Mouse (Mus musculus): ENCODE results near the gene Tyw1.

Gene Tyw1

DNA sequence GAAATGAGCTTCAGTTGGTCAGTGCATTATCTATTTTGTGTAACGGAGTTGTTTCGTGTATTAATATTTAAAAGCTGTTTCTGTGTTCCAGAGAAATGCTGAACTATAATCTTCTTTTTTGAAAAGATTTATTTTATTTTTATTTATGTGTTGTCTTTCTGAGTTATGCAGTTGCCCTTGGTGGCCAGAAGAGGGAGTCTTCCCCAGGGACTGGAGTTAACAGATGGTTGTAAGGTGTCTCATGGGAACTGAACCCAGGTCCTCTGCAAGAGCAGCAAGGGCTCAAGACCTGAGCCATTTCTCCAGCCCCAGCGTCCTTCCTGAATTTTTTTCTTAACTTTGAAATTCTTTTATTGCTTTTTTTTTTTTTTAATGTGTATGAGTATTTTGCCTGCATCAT, 59.5 kb downstream of the Tyw1 start:
- no peak for DNase-seq (ENCODE audit: low read depth, low spot score)

DNA sequence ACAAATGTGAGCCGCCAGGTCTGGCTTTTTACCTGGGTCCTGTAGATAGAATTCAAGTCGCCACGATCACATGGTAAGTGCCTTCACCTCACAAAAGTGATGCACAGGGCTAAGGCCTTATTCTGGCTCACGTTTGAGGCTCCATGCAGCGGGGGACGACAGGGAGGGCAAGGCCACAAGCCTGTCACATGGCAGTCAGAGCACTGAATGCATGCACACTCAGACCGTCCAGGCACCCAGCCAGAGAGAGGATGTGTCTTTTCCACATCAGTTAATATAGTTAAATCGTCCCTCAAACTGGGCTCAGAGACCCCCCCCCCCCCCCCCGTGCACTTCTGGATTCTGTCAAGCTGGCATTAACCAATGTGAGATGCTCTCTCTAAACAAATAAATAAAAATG, 60.9 kb downstream of the Tyw1 start:
- DNase-seq (ENCODE audit: low read depth, low spot score) = no peak

DNA sequence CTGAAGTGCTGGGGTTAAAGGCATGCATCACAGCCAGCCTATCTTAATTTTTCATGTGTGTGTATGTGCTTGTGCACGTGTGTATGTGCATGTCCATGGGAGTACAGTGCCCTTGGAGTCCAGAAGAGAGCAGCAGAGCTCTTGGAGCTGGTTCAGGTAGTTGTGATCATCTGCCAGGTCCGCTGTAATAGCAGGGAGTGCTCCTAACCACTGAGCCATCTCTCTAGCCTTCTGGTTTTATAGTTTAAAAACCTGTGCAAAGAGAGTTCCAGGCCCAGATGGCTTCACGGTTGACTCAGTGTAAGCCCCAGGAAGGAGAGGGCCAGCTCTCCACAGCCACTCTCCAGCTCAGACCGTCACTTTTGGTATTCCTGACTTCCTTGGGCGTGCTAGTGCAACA, 64.4 kb downstream of the Tyw1 start:
- no peak for DNase-seq (ENCODE audit: low read depth, low spot score)

DNA sequence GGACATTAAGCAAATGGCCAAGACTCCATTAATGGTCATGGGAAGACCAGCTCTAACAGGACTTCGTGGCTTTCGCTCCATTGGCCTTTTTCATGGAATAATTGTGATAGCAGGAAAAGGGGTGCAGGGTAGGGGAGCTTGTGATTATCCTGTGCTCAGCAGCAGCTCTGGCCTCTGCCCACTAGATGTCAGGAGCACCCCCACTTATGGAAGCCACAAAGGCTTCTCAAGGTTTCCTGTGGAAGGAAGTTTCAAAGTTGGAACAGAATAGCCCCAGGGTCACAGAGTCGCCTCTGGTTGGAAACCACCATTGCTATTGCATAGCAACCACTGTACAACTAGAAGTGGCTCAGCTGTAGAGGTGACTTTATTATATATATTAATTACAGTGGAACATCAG, 65.1 kb downstream of the Tyw1 start:
- DNase-seq (ENCODE audit: low read depth, low spot score) = peak; percentile 8

DNA sequence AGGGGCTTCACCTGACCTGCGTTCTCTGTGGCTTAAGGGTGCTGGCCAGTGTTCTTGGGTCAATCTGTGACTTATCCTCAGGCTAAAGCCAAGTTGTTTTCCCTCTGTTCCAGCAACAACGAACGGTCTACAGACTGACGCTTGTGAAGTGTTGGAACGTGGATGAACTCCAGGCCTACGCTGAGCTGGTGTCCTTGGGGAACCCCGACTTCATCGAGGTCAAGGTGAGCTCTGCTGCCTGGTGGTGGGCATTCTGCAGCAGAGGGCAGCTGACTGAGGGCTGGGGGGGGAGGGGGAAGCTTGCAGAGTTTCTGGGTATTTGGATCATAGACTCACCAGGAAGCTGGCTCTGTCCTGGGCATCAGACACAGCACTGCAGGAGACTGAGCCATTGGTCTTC, 70.1 kb downstream of the Tyw1 start:
- DNase-seq (ENCODE audit: low read depth, low spot score) = no peak

DNA sequence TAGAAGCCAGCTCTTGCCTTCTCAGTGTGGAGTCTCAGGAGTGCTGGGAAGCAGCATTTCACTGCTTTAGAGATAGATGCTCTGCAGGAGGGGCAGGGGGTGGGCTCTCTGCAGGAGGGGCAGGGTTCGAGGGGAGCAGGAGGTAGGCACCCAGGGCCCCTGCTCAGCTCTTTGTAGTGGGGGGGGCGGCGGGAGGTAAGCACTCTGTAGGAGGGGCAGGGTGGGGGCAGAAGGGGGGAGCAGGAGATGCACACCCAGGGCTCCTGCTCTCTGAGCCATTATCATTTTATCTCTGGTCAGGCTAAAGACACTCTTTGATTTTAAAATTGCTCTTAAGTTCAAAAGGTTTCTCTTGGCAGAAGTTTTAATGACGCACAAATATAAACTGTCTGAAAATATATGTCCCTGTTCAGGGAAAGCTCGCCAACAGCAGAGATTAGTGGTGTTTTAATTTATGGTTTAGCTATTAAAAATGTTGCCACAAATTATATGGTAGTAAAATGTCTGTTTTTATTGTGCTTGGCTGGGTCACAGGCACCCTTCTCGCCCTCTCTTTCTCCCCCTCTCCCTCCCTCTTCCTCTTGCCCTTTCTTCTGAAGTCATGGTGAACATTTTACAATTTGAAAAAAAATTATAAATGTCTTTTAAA, 72.3 kb downstream of the Tyw1 start:
- DNase-seq (ENCODE audit: low read depth, low spot score) = no peak

DNA sequence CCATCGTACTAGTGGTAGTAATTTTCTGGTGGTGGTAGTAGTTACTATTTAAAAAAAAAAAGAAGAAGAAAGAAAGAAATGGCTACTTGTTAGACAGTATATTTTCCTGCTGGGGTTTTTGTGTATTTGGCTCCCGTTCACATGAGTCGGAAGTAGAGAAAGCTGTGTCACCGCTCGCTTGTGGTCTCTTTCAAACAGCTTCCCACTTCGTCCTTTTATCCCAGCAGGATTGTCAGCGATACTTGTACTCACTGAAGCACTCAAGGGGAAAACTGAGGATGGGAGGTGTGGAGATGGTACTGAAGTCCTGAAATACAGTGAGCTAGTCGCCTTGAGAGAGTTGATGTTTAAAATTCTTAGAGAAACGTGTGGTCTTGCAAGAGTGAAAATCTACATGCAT, 72.9 kb downstream of the Tyw1 start:
- no peak for DNase-seq (ENCODE audit: low read depth, low spot score)

DNA sequence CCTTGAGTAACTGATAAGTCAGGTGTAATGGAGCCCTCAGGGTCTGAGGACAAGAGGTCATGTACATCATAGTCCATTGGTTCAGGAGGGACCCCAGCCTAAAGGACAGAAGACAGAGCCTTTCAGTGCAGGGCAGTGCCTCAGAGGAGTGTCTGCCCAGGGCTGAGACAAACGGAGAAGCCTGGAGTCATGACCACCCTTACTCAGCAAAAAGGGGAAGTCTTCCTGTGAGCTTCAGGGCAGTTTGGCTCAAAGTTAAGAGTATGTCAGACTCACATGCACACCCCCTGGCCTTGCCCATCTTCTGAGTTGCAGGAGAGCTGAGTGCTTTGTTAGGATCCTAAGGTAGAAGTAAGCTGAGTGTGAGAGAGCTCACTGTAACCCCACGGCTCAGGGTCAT, 74.5 kb downstream of the Tyw1 start:
- DNase-seq (ENCODE audit: low read depth, low spot score) = no peak

DNA sequence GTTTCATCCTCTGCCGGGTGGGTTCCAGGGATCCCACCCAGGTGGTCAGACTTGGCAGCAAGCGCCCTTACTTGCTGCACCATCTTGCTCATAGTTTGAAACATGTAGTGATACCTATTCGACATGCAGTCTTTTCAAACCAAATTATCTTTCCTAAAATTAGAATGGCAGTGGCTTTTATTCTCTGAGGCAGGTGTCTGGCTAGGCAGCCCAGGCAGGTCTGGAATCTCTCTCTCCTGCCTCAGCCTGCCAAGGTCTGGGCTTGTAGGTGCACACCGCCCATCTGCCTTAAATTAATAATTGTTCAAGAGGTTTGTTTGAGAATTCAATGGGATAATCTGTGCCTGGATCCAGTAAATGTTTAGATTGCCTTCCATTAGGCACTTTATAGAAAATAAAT, 75.4 kb downstream of the Tyw1 start:
- DNase-seq (ENCODE audit: low read depth, low spot score) = no peak

DNA sequence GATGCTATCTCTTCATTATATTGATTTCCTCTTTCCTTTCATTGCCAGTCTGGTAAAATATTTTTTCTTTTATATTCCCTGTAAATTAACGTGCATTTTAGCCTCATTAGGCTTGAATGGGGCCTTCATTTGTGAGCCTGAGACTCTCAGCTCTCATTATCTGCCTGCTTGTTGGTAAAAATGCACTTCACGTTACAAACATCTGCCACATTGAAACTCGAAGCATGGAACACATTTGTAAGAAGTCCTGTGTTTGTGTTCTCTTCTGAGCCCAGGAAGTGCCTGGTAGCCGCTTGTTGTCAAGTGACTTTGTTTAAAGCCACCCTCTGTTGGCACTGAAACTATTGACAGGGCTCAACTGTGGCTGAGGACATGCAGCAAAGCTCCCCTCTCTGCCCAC, 75.8 kb downstream of the Tyw1 start:
- DNase-seq (ENCODE audit: low read depth, low spot score) = no peak

DNA sequence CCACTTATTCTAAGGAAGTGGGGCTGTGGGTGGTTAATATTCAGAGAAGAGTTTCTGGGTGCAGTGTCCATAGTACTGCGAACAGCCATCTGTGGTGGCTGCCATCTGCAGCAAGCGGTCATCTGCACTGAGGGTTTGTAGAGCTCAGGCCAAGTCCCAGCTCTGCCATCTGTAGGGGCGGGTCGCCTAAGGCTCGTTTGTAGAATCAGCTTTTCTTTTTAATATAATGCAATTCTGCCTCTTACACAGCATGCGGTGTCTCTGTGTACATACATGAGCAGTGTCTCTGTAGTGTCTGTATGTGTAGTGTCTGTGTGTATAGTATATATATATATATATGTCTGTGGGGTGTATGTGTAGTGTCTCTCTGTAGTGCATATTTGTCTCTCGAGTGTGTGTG, 78.1 kb downstream of the Tyw1 start:
- DNase-seq (ENCODE audit: low read depth, low spot score) = no peak

DNA sequence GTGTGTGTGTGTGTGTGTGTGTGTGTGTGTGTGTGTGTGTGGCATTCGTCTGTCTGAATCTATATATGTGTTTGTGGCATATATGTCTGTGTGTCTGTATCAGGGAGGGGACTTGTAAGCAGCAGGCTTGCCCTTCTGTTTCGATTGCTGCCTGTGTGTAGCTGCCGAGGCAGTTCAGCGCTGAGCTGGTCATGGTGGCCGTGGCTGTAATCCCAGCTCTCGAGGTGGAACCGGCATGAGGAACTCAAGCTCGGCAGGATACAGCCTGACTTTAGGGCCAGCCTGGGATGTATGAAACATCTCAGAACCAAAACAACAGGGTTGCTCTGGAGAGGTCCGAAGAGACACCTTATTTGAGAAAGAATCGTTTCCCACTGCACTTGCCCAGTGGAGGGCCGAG, 78.6 kb downstream of the Tyw1 start:
- no peak for DNase-seq (ENCODE audit: low read depth, low spot score)

DNA sequence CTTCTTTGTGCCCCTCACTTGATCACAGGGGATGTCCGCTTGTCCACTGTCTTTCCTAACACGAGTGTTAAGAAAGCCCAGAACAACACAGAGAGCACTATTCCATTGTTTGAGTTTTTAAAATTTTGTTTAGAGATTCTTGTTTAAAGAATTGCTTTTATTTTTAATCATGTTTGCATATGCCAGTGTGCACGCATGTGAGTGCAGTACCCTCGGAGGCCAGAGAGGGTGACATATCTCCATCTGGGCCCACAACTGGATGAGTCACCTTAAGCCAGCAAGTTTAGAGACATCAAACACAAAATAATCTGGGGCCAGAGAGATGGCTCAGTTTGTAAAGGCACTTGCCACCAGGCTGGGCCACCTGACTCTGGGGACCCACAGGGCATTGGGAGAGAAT, 80.0 kb downstream of the Tyw1 start:
- no peak for DNase-seq (ENCODE audit: low read depth, low spot score)

DNA sequence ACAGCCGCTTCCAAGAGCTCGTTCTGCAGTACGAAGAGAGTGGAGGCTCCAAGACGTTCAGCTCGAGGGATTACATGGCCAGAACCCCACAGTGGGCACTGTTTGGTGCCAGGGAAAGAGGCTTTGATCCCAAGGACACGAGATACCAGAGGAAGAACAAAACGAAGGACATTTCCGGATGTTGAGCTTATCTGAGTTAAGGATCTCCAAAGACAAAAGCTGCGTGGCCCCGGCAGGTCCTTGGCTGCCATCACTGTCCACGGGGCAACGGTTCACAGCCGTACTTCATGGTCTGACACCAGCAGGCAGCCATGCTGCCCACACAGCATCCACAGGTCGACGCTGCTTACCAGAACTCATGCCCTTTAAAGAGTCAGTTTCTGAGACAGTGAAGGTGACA, 85.2 kb downstream of the Tyw1 start:
- no peak for DNase-seq (ENCODE audit: low read depth, low spot score)

DNA sequence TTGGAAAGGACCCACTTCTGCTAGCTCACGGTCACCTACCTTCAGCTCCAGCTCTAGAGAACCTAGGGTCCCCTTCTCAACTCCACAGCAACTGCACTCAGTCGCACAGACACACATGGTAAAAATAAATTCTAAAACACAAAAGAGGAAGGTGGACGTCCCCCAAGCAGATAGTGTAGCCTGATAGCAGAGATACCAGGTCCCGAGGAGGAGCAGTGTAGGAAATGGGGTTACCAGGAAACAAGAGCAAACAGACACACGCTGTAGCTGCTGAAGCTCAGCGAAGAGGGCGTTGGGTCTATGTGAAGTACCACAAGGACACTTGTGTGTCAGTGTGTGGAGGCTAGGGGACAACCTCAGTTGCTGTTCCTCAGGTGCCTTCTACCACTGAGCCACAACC, 89.6 kb downstream of the Tyw1 start:
- no peak for DNase-seq (ENCODE audit: low read depth, low spot score)

DNA sequence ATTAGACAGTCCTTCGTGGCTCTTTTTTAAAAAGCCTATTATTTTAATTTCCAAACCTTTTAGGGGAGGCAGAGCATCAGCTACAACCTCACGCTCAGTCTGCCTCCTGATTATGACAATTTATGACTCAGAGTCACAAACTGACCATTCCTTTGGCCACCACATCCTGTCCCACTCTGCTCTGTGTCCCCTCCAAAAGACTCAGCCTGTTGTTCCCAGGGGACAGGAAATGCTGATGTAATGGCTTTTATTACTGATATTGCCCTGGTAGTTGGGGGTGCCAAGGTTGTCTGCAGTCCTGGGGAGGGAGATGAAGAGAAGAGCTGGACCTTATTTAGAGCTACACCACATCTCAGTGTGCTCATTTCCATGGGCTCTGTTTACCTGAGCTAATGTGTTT, 90.5 kb downstream of the Tyw1 start:
- DNase-seq (ENCODE audit: low read depth, low spot score) = no peak

DNA sequence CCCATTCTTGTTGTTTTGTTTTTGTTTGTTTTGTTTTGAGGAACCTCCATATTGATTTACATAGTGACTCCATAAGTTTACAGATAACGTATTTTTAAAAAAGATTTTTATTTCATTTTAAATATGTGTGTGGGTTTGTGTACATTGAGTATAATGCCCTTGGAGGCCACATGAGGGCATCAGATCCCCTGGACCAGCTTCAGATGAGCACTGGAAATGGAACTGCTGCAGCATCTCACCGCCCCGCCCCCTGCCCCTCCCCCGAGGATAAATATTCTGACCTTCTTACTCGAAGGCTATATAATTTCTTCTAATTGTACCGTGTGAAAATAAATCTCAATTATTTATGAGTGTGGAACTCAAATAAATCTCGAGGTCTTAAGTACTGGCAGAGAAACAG, 99.8 kb downstream of the Tyw1 start:
- DNase-seq (ENCODE audit: low read depth, low spot score) = no peak

DNA sequence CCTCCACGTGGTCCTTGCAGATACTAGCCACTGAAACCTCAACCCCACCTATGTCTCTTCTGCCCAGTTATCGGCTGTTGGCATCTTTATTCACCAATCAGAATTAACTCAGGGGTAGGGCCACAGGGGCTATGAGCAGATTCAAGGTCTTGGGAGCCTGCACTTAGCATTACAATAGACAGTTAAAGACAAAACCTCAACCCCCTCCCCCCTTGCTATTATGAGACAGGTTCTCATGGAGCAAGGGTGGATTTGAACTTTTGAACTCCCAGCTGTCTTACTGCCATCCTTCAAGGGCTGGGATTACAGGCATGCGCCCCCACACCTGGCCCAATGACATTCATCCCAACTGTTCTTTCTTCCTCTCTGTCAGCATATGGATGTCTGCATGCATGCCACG, 107.7 kb downstream of the Tyw1 start:
- no peak for DNase-seq (ENCODE audit: low read depth, low spot score)

DNA sequence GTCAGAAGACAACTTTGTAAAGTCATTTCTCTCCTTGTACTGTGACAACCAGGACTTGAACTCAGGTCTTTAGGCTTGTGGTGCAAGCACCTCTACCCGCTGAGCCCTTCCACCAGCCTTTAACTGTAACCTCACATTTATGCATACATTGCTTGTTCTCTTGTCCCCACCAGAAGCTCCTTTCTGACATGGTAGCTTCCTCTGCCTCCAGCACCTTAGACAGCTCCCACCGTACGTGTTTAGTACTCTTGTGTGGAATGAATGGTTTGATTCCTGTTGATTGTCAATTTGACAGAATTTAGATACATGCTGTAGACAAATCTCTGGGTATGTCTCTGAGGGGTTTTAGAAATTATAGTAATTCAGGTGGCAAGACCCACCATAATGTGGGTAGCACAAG, 108.4 kb downstream of the Tyw1 start:
- peak; percentile 16 for DNase-seq (ENCODE audit: low read depth, low spot score)

DNA sequence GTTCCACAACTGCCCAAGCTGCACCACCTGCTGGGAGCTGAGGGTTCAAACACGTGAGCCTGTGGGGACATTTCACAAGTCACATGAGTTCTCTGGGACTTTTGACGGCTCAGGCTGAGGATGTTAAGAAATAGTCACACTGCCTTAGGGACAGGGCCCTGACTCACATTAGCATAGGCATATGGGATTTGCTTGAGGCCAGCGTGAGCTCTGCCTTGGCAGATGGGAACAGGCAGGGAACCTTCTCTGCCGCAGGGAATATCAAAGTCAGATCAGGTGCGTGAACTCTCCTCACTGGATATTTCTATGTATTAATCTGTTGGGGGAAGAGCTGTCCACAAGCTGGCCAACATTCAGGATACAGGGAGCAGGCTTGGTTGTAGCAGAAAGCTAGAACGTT, 112.8 kb downstream of the Tyw1 start:
- no peak for DNase-seq (ENCODE audit: low read depth, low spot score)

DNA sequence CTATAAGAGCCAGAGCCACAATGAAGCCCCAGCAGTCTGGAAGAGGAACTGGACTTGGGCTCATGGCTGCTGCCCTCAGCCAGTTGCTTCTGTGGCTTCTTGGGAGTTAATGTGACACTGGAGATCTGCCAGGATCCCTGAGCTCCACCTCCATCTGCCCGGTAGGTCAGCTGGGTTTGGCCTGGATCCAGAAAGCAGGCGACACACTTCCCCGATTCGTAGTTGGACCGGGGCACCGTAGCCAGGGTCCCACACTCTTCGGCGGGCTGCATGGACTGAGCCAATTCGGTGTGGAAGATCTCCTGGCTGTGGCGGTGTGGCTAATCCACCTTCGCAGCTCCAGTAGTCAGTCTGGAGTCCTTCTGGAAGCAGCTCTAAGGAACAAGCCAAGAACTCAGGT, 113.8 kb downstream of the Tyw1 start, which contains the start of gene Caln1:
TSS of gene Caln1 (plus strand) at position 219 of the 400 bp plus-strand sequence.
- DNase-seq (ENCODE audit: low read depth, low spot score) = no peak

DNA sequence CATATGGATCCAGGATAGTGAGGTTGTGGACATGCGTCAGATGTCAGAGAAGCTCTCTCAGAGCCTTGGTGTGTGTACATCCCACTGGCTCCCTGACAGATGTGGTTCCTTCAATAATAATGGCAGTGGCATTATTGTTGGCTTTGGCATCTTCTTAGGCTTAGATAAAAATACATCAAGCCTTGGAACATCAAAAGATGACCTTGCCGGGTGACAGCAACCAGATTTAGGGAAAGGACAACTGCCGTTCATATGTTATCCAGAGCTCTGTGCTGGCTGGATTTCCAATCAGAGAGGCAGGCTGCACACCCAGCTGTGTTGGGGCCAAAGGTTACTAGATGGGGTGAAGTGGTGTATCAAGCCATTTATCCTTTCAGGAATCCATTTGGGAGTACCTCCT, 120.0 kb downstream of the Tyw1 start:
- DNase-seq (ENCODE audit: low read depth, low spot score) = no peak

DNA sequence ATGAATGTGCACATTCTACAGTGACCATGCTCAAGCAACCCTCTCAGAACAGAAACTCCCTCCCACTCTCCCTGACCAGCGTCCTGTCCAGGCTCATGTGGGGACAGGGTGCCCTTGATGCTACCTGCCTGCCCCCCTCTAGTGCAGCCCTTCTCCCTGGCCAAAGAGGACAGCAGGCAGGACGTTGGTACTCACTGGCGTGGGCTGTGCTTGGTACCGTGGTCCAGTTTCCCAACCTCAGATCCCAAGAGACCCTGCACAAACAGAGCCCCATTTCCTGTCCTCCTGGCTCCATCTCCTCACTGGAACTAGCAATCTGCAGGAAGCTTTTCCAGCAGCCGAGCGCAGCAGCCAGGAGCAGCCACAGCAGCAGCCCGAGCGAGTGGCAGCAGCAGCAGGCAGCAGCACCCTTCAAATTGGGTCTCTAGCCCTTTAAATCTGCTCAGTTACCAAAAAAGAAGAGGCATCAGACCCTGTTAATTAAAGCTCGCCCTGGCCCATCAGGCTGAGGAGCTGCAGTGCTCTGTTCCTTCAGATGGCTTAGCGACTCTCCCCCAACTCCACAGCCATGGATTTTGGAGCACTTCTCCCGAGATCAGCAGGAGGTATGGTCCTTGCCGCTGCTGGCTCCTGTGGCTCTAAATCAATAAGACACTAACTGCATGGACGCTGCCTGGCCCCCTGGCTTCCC, 128.9 kb downstream of the Tyw1 start, which contains the start of gene A330070K13Rik:
TSS of gene A330070K13Rik (minus strand) at position 410 of the 691 bp plus-strand sequence.
- no peak for DNase-seq (ENCODE audit: low read depth, low spot score)

DNA sequence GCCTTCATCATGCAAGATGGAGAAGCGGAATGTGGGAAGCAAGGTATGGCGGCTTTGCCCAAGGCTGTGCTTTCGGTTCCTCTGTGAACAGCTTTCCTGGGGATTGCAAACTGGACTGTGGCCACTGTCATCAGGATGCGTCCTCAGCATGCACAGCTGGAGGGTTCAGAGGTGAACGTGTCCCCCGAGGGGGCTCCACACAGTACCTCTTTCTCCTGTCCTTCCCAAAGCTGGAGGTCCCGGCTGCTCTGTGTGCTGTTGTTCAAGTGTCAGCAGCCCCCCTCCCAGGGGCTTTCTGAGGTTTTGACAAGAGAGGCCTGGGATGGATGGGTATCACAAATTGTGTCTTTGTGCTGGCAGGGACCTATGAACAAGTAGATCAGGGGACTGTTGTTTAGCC, 131.0 kb downstream of the Tyw1 start:
- DNase-seq (ENCODE audit: low read depth, low spot score) = no peak
